Mouse (Mus musculus): Measurements from ENCODE around the gene Tmem267. TPM values are rescaled to one million over a fixed set of nuclear protein-coding genes. Genes with fewer than 3 reads are reported as not detected.

Tmem267 gene
- total and polyA plus RNA-seq, 3 experiments: 9.2 to 31.3 (median 26.0) TPM

DNA sequence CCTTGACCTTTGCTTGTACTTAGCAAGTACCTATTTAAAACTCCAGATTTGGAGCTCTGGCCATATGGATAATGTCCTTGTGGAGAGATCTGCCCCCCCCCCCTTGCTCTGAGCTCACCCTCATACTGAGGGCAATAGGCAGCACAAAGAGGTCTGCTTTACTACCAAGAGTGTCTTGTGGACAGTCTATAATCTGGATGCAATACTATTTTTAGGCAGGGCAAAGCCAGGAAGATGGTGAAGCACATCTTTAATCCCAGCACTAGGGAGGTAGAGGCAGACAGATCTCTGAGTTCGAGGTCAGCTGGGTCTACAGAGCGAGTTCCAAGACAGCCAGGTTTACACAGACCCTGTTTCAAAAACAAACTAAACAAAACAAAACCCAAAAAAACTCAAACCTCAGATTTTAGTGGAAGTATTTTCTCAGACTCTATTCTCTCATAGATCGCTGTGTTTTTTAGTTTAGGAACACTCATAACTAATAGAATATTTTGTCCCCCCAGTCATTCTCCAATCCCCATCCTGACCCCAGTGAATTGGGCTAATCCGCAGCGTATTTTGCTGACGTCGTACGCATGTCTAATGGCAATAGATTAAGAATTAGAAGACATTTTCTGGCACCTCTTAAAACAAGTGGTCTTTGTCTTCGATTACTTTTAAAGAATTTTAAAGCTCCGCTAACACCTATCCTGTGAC lies 25.8 kb upstream of the Tmem267 start:
- Histone ChIP-seq H3K36me3 (replicated peaks in 1 of 2; ENCODE audit: control insufficient read depth in 1 of 2, insufficient read depth in 1 of 2, low read length in 1 of 2) (peaks cover 15 to 39% of the 10 kb centered on the region in 2 experiments), H3K9me3 (replicated peaks; ENCODE audit: low read length) (no peaks in the 10 kb centered on the region), H3K4me3 (replicated peaks in 1 of 3; ENCODE audit: low read depth in 2 of 3, low read length in 2 of 3, poor library complexity in 1 of 3) (peak overlapping the region; percentile 78 to 99 (median 88)), H3K9ac (ENCODE audit: insufficient read depth, low read depth) (peak overlapping the region; percentile 73), H3K27me3 (replicated peaks) (no peaks in the 10 kb centered on the region), H3K79me2 (replicated peaks; ENCODE audit: control insufficient read depth, extremely low read depth, insufficient read depth, poor library complexity, severe bottlenecking) (peaks cover 27% of the 10 kb centered on the region), H3K4me1 (ENCODE audit: control insufficient read depth in 1 of 2, insufficient read depth in 2 of 2) (peaks cover 10 to 25% of the 10 kb centered on the region in 2 experiments; a peak in 3 of 4 replicates), H3K4me2 (ENCODE audit: insufficient read depth, low read depth, poor library complexity, severe bottlenecking) (peak overlapping the region; percentile 69), H3K27ac (ENCODE audit: insufficient read depth, low read depth) (no peak overlapping the region)
- TF ChIP-seq USF1 (IDR thresholded peaks at IDR 0.05; ENCODE audit: low read depth, low read length) (no peak), NELFE (IDR thresholded peaks at IDR 0.05; ENCODE audit: low read depth, low read length) (no peak), RAD21 (IDR thresholded peaks at IDR 0.05; ENCODE audit: low read depth, low read length) (no peak), MYC (IDR thresholded peaks at IDR 0.05; ENCODE audit: low read depth, low read length) (no peak), IRF4 (IDR thresholded peaks at IDR 0.05; ENCODE audit: low read depth, low read length) (no peak)
- peak; percentile 4 for DNase-seq (ENCODE audit: extremely low read depth)
- dilution Hi-C loops (cut with MboI; ENCODE audit: extremely low pct_ligation_motif_present, extremely low pct_unique_long_range_greater_than_20kb, low sequenced_read_pairs) (no loop called here), in situ Hi-C loops (cut with MboI; ENCODE audit: low pct_ligation_motif_present, low pct_unique_long_range_greater_than_20kb, low sequenced_read_pairs) (no loop called here)

DNA sequence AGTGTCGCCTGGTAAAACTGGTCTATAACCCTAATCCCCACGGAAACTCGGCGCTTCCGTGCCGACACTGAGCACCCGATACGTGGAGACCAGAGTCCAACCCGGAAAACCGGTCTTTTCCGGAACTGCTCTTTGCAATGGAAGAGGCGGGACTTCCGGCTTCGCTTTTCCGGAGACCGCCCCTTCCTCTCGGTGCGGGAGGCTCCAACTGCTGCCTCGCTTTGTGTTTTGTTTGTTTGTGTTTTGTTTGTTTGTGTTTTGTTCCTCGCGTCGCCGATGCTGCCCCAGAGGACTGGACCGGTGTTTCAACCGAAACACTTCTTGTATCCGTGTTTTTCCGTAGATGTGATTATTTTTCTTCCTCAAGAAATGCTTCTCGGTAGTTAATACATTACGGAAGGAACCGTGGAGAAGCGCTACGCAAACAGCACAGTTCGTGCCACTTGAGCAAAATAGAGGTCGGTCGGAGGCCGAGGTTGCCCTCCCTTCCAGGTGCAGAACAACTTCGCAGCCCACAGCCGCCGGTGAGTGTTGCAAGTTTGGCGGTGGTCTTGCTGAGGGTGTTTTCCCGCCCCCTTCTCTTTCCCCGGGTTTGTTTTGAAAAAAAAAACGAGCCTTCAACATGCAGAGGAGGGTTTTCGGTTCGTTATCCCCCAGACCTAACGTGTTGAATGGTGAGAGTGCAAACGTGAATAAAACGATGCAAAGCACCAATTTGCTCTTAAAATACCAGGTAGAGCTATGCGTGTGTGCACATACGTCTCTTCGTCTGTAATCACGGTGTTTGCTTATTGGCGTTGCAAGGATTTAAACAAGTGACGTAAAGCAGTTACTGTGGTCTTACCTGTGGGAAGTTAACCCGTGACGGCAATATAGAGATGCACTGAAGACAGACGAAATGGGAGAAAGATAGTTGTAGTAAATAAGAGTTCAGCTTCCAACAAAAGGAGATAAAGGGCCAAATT lies 25.0 kb upstream of the Tmem267 start, which contains the start of gene 4833420G17Rik:
4833420G17Rik (plus strand) TSS at position 173 of the 965 bp plus-strand sequence.
- H3K4me3 ChIP-seq (replicated peaks in 1 of 3; ENCODE audit: low read depth in 2 of 3, low read length in 2 of 3, poor library complexity in 1 of 3): peak within 1 kb of the TSS; percentile 78 to 99 (median 88)
- peak; percentile 94 for DNase-seq (ENCODE audit: extremely low read depth)
- peaks cover 27% of the 10 kb centered on the region for H3K79me2 ChIP-seq (replicated peaks; ENCODE audit: control insufficient read depth, extremely low read depth, insufficient read depth, poor library complexity, severe bottlenecking)
- TF ChIP-seq EP300 (IDR thresholded peaks at IDR 0.05; ENCODE audit: low read length) (no peak), USF2 (conservative IDR thresholded peaks at IDR 0.05; ENCODE audit: low read depth, low read length) (no peak), MYC (IDR thresholded peaks at IDR 0.05; ENCODE audit: low read depth, low read length) (no peak; the same call in 1 of the 2 replicates), ZMIZ1 (IDR thresholded peaks at IDR 0.05; ENCODE audit: low read depth, low read length) (peak; percentile 93), BHLHE40 (IDR thresholded peaks at IDR 0.05; ENCODE audit: low read depth, low read length) (no peak), E2F4 (IDR thresholded peaks at IDR 0.05; ENCODE audit: insufficient replicate concordance, low read depth, low read length) (no peak), MXI1 (IDR thresholded peaks at IDR 0.05; ENCODE audit: low read depth, low read length) (peak; percentile 68; the same call in 1 of the 2 replicates), ZNF384 (IDR thresholded peaks at IDR 0.05; ENCODE audit: low read depth, low read length) (peak; percentile 3; the same call in 1 of the 2 replicates), TCF12 (IDR thresholded peaks at IDR 0.05; ENCODE audit: low read depth, low read length) (peak; percentile 2), UBTF (IDR thresholded peaks at IDR 0.05; ENCODE audit: low read depth, low read length) (0 out of 2 replicates have a peak, but pooled peaks have one; percentile 32), TBP (conservative IDR thresholded peaks at IDR 0.05; ENCODE audit: low read depth, low read length) (peak; percentile 90), NELFE (IDR thresholded peaks at IDR 0.05; ENCODE audit: low read depth, low read length) (peak; percentile 97), CHD1 (IDR thresholded peaks at IDR 0.05; ENCODE audit: low read depth, low read length) (0 out of 2 replicates have a peak, but pooled peaks have one; percentile 67), ELF1 (IDR thresholded peaks at IDR 0.05; ENCODE audit: low read depth, low read length) (peak; percentile 99), ZKSCAN1 (IDR thresholded peaks at IDR 0.05; ENCODE audit: borderline replicate concordance, low read depth, low read length) (no peak), JUN (IDR thresholded peaks at IDR 0.05; ENCODE audit: insufficient read depth, low read depth, low read length) (no peak), RCOR1 (conservative IDR thresholded peaks at IDR 0.05; ENCODE audit: low read depth, low read length) (no peak), SIN3A (IDR thresholded peaks at IDR 0.05; ENCODE audit: low read length) (peak; percentile 96), HCFC1 (IDR thresholded peaks at IDR 0.05; ENCODE audit: low read depth, low read length) (peak; percentile 90), MAZ (IDR thresholded peaks at IDR 0.05; ENCODE audit: low read depth, low read length) (no peak), PAX5 (IDR thresholded peaks at IDR 0.05; ENCODE audit: low read length) (no peak), POLR2A (IDR thresholded peaks at IDR 0.05; ENCODE audit: low read depth, low read length) (peak; percentile 98), MEF2A (IDR thresholded peaks at IDR 0.05; ENCODE audit: borderline replicate concordance, low read depth, low read length) (no peak; the same call in 1 of the 2 replicates), POLR2AphosphoS2 (IDR thresholded peaks at IDR 0.05; ENCODE audit: low read depth, low read length) (peak; percentile 94), ZC3H11A (IDR thresholded peaks at IDR 0.05; ENCODE audit: low read depth, low read length) (no peak)
- H3K4me2 ChIP-seq (ENCODE audit: insufficient read depth, low read depth, poor library complexity, severe bottlenecking): peak within 1 kb of the TSS; percentile 96
- no peak within 1 kb of the TSS for H3K27ac ChIP-seq (ENCODE audit: insufficient read depth, low read depth)
- in situ Hi-C loops (cut with MboI; ENCODE audit: low pct_ligation_motif_present, low pct_unique_long_range_greater_than_20kb, low sequenced_read_pairs) (no loop called here), dilution Hi-C loops (cut with MboI; ENCODE audit: extremely low pct_ligation_motif_present, extremely low pct_unique_long_range_greater_than_20kb, low sequenced_read_pairs) (no loop called here)
- no peaks in the 10 kb centered on the region for H3K27me3 ChIP-seq (replicated peaks)
- peaks cover 10 to 25% of the 10 kb centered on the region in 2 experiments; a peak in 3 of 4 replicates for H3K4me1 ChIP-seq (ENCODE audit: control insufficient read depth in 1 of 2, insufficient read depth in 2 of 2)
- H3K36me3 ChIP-seq (replicated peaks in 1 of 2; ENCODE audit: control insufficient read depth in 1 of 2, insufficient read depth in 1 of 2, low read length in 1 of 2): peaks cover 22 to 43% of the 10 kb centered on the region in 2 experiments
- H3K9ac ChIP-seq (ENCODE audit: insufficient read depth, low read depth): peak within 1 kb of the TSS; percentile 73
- H3K9me3 ChIP-seq (replicated peaks; ENCODE audit: low read length): no peaks in the 10 kb centered on the region
